Mouse (Mus musculus) neutrophil, adult 65 days (primary cell): ENCODE data around the gene Tctn3. TPM values are rescaled to one million over a fixed set of nuclear protein-coding genes. Genes with fewer than 3 reads are reported as not detected.

Experiments used
- total RNA-seq: library from RNA; stranded (reverse); gene quantifications from 2 replicates; pipeline ENCODE4 v1.2.4, GENCODE M21; 2023

The Tctn3 gene
- total RNA-seq = 4.8 and 5.4 TPM in 2 replicates

DNA sequence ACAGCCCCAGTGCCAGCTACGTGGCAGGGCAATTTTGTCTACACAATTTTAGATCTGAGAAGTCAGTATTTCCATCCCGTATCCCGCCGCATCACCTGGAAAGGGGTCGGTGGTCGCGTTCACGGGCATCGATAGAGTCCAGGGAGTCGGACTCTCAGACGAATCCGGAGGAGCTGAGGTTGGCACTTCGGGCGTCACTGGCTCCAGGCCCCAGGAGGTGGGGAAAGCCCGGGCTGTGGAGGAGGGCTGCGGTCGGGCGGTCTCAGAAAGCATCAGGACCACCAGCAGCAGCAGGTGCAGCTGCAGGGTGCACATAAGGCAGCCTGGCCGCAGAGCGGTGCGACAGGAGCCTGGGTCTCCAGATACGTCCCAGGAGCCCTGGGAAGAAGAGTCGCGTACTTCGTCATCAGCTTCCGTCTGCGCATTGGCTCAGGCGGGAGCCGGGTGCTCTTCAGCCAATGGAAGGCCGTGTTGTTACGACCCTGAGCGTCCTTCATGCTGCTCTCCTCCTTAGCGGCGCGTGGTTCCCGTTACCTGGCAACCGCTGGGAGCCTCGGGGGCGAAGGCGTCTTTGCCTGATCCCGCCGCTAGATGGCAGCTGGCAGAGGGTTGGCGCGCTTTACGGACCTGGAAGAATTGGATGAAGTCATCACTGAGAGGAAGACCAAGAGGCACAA lies at the start of gene Tctn3, which contains the start of gene Entpd1:
Gene Tctn3 (minus strand): TSS at position 404 of the 677 bp plus-strand sequence.
Gene Entpd1 (plus strand): TSS at position 537 of the 677 bp plus-strand sequence.

DNA sequence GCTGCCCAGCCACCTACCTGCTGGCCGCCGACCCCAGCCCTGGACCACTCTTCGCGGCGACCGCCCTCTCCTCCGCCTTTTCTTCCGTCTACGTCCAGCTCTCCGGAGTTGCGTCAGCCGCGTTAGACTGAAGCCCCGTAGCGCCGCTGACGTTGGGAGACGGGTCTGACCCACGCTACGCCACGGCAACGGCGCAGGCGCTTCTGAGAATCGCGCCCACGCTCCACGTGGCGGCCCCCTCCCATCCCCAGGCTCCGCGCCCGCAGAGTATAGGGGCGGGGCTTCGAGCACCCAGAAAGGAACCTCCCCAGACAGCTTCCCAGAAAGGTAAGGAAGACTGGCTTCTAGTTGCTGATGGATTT lies 23.8 kb downstream of the Tctn3 start, which contains the start of gene Aldh18a1:
Gene Aldh18a1 (minus strand): TSS at position 171 of the 362 bp plus-strand sequence.

Other genes with a start within 250 kb of the Tctn3 start
- 2.8 and 3.6 TPM in 2 replicates for gene Sorbs1, start 98.5 kb downstream of the Tctn3 start, total RNA-seq
- 4.9 and 8.1 TPM in 2 replicates for gene Aldh18a1, start 23.8 kb downstream of the Tctn3 start, total RNA-seq
- 66.6 and 110 TPM in 2 replicates for gene Entpd1, start 133 bp upstream of the Tctn3 start, total RNA-seq
- gene Cc2d2b, start 136.5 kb upstream of the Tctn3 start, total RNA-seq = not detected in 2 replicates
- gene Ccnj, start 219.0 kb upstream of the Tctn3 start, total RNA-seq = 4.1 and 4.9 TPM in 2 replicates